Mouse (Mus musculus) C2C12 (cell line): Measurements from ENCODE around the gene Irf1. TPM values are rescaled to one million over a fixed set of nuclear protein-coding genes. Genes with fewer than 3 reads are reported as not detected.

Source experiments
- H3K27me3 ChIP-seq: one replicate; pipeline ENCODE4 v1.6.1; 2011; ENCODE audit not compliant: control insufficient read depth, insufficient read depth, insufficient read length
- H3K36me3 ChIP-seq: one replicate; pipeline ENCODE4 v1.6.1; 2011; ENCODE audit not compliant: control insufficient read depth, insufficient read depth
- H3K4me3 ChIP-seq: one replicate; pipeline ENCODE4 v1.5.1; 2011; ENCODE audit warnings: mild to moderate bottlenecking, control low read depth; ENCODE audit not compliant: poor library complexity, insufficient read depth, severe bottlenecking
- H3K79me2 ChIP-seq: one replicate; pipeline ENCODE4 v1.6.1; 2011; ENCODE audit not compliant: control insufficient read depth, insufficient read depth
- H3K79me3 ChIP-seq: one replicate; pipeline ENCODE4 v1.6.1; 2011; ENCODE audit warnings: low read depth, control low read depth
- H3ac ChIP-seq: one replicate; pipeline ENCODE3; 2011; ENCODE audit warnings: low read depth; ENCODE audit not compliant: control insufficient read depth, insufficient read length
- CEBPB ChIP-seq: IDR thresholded peaks from one replicate; pipeline ENCODE4 v1.6.1; 2011; ENCODE audit warnings: low read depth, mild to moderate bottlenecking, control low read depth, moderate library complexity
- CTCF ChIP-seq: IDR thresholded peaks from one replicate; pipeline ENCODE4 v1.5.1; 2011; ENCODE audit not compliant: control insufficient read depth, insufficient read depth, insufficient read length
- FOSL1 ChIP-seq: IDR thresholded peaks from one replicate; pipeline ENCODE4 v1.8.0; 2011; ENCODE audit warnings: mild to moderate bottlenecking, low read length; ENCODE audit not compliant: poor library complexity, insufficient read depth, severe bottlenecking
- MAX ChIP-seq: IDR thresholded peaks from one replicate; pipeline ENCODE4 v1.6.1; 2011; ENCODE audit warnings: mild to moderate bottlenecking, control low read depth
- MYOD1 ChIP-seq: IDR thresholded peaks from one replicate; pipeline ENCODE4 v1.6.1; 2011; ENCODE audit warnings: low read depth; ENCODE audit not compliant: control insufficient read depth, insufficient read length
- MYOG ChIP-seq: IDR thresholded peaks from one replicate; pipeline ENCODE4 v1.6.1; 2011; ENCODE audit not compliant: control insufficient read depth, insufficient read length; ENCODE audit errors: extremely low read depth
- USF1 ChIP-seq: IDR thresholded peaks from one replicate; pipeline ENCODE4 v1.6.1; 2011; ENCODE audit warnings: low read depth, mild to moderate bottlenecking, control low read depth, moderate library complexity
- polyA plus RNA-seq: library from polyadenylated mRNA; unstranded; fragments of >200 nt; fragmentation: generic; extraction: Trizol; gene quantifications from one replicate; pipeline ENCODE4 v1.2.1, GENCODE M21; 2012; ENCODE audit warnings: missing spikeins

Gene Irf1
- polyA plus RNA-seq, 1 experiment, result 26.7 TPM

DNA sequence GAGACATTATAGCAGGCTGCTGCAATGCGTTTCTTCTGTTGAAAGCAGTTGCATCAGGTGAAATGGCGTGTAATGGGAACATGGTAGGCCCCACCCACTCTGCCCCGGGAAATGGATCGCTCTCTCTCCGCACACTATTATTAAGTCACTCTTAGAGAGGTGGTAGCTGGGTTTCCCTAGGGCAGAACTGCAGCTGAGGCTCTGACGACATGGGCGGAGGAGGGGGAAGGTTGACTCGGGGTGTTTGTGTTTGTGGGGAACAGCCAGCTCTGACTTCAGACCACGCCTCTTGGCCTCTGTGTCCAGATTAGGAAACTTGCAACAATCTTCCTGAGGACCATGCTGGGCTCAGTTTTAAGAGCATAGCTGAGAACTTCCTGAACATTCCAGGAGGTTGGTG lies 36.0 kb downstream of the Irf1 start:
- H3K27me3 ChIP-seq, result no peaks in the 10 kb centered on the region
- TF ChIP-seq MAX, result no peak
- no peak for TF ChIP-seq CEBPB
- no peak for TF ChIP-seq CTCF
- TF ChIP-seq MYOG, result no peak
- no peak for TF ChIP-seq MYOD1
- no peak for TF ChIP-seq USF1
- TF ChIP-seq FOSL1, result no peak

DNA sequence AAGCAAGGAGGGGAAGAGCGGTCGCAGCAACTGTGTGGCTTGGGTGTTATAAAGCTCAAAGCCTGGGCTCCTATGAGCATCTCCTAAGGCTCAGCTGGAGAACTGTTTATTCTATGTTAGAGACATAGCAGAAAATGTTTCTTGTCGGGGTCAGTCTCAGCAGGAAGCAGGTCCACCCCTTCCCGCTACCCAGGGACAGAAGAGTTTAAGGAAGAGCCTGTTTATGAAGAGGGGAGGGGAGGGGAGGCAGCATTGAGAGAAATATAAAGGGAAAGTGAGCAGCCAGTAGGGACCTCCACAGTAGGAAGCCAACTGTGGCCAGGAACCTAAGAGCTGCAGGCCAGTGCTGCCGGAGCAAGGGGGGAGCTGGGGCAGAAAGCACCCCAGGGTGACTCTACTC lies 39.5 kb downstream of the Irf1 start:
- Histone ChIP-seq H3K36me3 (no peaks in the 10 kb centered on the region), H3K27me3 (no peaks in the 10 kb centered on the region), H3K79me2 (no peaks in the 10 kb centered on the region), H3ac (no peak overlapping the region), H3K4me3 (no peak overlapping the region), H3K79me3 (no peaks in the 10 kb centered on the region)
- TF ChIP-seq CTCF (no peak), MAX (no peak), CEBPB (no peak), USF1 (no peak), MYOG (no peak), MYOD1 (no peak), FOSL1 (no peak)

More for the DNA sequence above, 36.0 kb downstream of the Irf1 start:
- Histone ChIP-seq H3K79me3 (no peaks in the 10 kb centered on the region), H3K36me3 (no peaks in the 10 kb centered on the region), H3K79me2 (no peaks in the 10 kb centered on the region), H3K4me3 (no peak overlapping the region), H3ac (no peak overlapping the region)

DNA sequence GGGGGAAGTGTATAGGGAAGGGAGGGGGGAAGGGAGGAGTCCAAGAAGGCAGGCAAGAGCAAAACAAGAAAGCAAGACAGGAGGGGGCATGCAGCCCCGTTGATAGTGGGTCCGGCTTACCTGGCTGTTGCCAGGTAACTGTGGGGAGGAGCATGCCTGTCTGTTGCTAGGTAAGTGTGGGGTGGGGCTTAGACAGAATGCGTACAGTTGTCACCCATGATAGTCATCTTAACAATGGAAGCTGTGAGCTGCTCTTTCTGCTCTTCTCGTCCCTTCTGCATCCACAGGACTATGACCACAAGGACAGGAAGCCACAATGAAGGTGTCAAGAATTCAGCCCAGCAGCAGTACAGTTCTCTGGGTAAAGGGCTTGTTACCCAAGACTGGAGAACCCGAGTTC lies 40.3 kb downstream of the Irf1 start:
- H3K79me2 ChIP-seq, result no peaks in the 10 kb centered on the region
- TF ChIP-seq MYOG (no peak), MYOD1 (no peak)
- no peaks in the 10 kb centered on the region for H3K36me3 ChIP-seq
- H3K4me3 ChIP-seq, result no peak overlapping the region
- H3K27me3 ChIP-seq, result no peaks in the 10 kb centered on the region
- H3K79me3 ChIP-seq, result no peaks in the 10 kb centered on the region
- H3ac ChIP-seq, result no peak overlapping the region

- Histone ChIP-seq H3K79me3 (no peaks in the 10 kb centered on the region), H3K27me3 (no peaks in the 10 kb centered on the region), H3K36me3 (no peaks in the 10 kb centered on the region), H3K4me3 (no peak overlapping the region), H3K79me2 (no peaks in the 10 kb centered on the region), H3ac (no peak overlapping the region)
- TF ChIP-seq MAX, result no peak
- TF ChIP-seq MYOD1, result no peak
- TF ChIP-seq USF1, result no peak
- no peak for TF ChIP-seq CEBPB
- TF ChIP-seq MYOG, result no peak
- TF ChIP-seq CTCF, result no peak
- no peak for TF ChIP-seq FOSL1
Observed at GRCm38 (mm10) chr11:53810749-53811148, 40.9 kb downstream of the Irf1 start.

DNA sequence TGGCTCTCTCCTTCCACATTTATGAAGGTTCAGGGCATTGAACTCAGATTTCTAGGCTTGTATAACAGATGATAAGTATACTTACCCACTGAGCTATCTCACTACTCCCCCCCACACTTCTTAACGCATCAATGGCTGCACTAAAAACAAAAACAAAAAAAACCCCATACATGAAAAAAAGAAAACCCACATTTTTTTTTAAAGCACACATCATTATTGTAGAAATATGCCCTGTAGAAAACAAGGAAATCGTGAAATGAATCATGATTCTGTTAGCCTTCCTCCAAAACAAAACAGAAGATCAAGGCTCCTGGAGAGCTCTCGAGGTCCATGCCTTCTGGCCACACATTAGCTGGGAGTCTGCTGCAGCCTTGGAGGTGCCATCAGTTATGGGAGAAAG lies 41.5 kb downstream of the Irf1 start:
- Histone ChIP-seq H3K79me3 (no peaks in the 10 kb centered on the region), H3K79me2 (no peaks in the 10 kb centered on the region), H3ac (no peak overlapping the region), H3K4me3 (no peak overlapping the region), H3K36me3 (no peaks in the 10 kb centered on the region), H3K27me3 (no peaks in the 10 kb centered on the region)
- TF ChIP-seq MYOG (no peak), FOSL1 (no peak), MYOD1 (no peak)

GRCm38 (mm10) chr11:53813001-53813868 lies 43.4 kb downstream of the Irf1 start:
- Histone ChIP-seq H3K79me2 (no peaks in the 10 kb centered on the region), H3K27me3 (no peaks in the 10 kb centered on the region), H3ac (no peak overlapping the region), H3K36me3 (no peaks in the 10 kb centered on the region), H3K79me3 (no peaks in the 10 kb centered on the region), H3K4me3 (no peak overlapping the region)
- no peak for TF ChIP-seq MYOG
- TF ChIP-seq MYOD1, result no peak
- TF ChIP-seq CTCF, result no peak
- no peak for TF ChIP-seq USF1
- TF ChIP-seq FOSL1, result no peak
- TF ChIP-seq MAX, result no peak
- TF ChIP-seq CEBPB, result no peak
